19 mouse cellular contexts compared by ENCODE assay signal in genomic region chr6:72161751-72162150, GRCm38 (mm10).
DNase-seq lines count a peak whose midpoint lies in the region; ATAC-seq and TF ChIP-seq lines count a peak whose summit lies in the region.
"Had no signal": no experiment of that assay in that cellular context is flagged by ENCODE, and none has a peak within 500 bp of the region (broad histone marks: within the 10 kb centered on the region; RNA-seq: fewer than 3 reads in every experiment).

No protein-coding gene starts in this region.

- TF ChIP-seq EP300 in heart, postnatal 0 days (IDR thresholded peaks at IDR 0.05; ENCODE audit: low read depth), result no peak

- no peak overlapping the region for H3K9ac ChIP-seq in heart, postnatal 0 days (replicated peaks; ENCODE audit: low read depth, low read length)
- H3K9ac ChIP-seq in liver, embryonic 13.5 days, result no peak overlapping the region
- H3K9ac ChIP-seq: forebrain, postnatal 0 days; heart, embryonic 15.5 days; hindbrain, embryonic 13.5 days; liver, embryonic 14.5 days had no signal

- TF ChIP-seq POLR2A in bone marrow macrophage, adult 2 months (IDR thresholded peaks at IDR 0.05; ENCODE audit: borderline replicate concordance, low read depth, low read length), result no peak

- H3K9me3 ChIP-seq in heart, postnatal 0 days (replicated peaks; ENCODE audit: control insufficient read depth, low read length), result no peaks in the 10 kb centered on the region
- H3K9me3 ChIP-seq in liver, embryonic 13.5 days (replicated peaks), result no peaks in the 10 kb centered on the region
- H3K9me3 ChIP-seq: forebrain, embryonic 10.5 days; heart, embryonic 15.5 days; hindbrain, embryonic 13.5 days had no signal

- no peaks in the 10 kb centered on the region for H3K36me3 ChIP-seq in heart, postnatal 0 days (replicated peaks; ENCODE audit: control insufficient read depth, insufficient read depth, low read length)
- H3K36me3 ChIP-seq in liver, embryonic 13.5 days, result no peaks in the 10 kb centered on the region
- H3K36me3 ChIP-seq: forebrain, embryonic 10.5 days; heart, embryonic 15.5 days; hindbrain, embryonic 13.5 days had no signal

- intact Hi-C loops in gastrocnemius, adult 2 months (cut with DNase I), result loop anchor here (5.0 kb wide), 2 partner anchors 39 to 64 kb away; partner anchors contain the start of gene St3gal5
- intact Hi-C loops in gastrocnemius, postnatal 36 days (cut with DNase I), result loop anchor here (5.0 kb wide), 1 partner anchor 64 kb away; the partner anchor contains the start of gene St3gal5
- intact Hi-C loops in heart, postnatal 25 days (cut with DNase I), result loop anchor here (5.0 kb wide), 1 partner anchor 64 kb away; the partner anchor contains the start of gene St3gal5

- TF ChIP-seq CTCF in gastrocnemius, adult 2 months (IDR thresholded peaks at IDR 0.05), result no peak
- TF ChIP-seq CTCF in heart, postnatal 0 days (IDR thresholded peaks at IDR 0.05; ENCODE audit: low read depth), result no peak
- TF ChIP-seq CTCF in bone marrow macrophage, adult 2 months (IDR thresholded peaks at IDR 0.05; ENCODE audit: low read depth, low read length), result no peak

- no peak for ATAC-seq in heart, postnatal 0 days (ENCODE audit: insufficient read depth, low read depth)
- no peak for ATAC-seq in liver, embryonic 13.5 days (ENCODE audit: low read depth)
- ATAC-seq: CD4-positive, CD25-positive, alpha-beta regulatory T cell, adult 4 months; forebrain, postnatal 0 days; Patski had no signal

- no peak overlapping the region for H3K4me2 ChIP-seq in heart, postnatal 0 days (ENCODE audit: low read depth, low read length)
- H3K4me2 ChIP-seq in liver, embryonic 13.5 days, result peak overlapping the region; percentile 13; the same call in 1 of the 2 replicates
- H3K4me2 ChIP-seq: hindbrain, embryonic 13.5 days had no signal

- WGBS in heart, postnatal 0 days, result 69% methylated on average over 5 of the region's 5 CpGs
- 51% methylated on average over 5 of the region's 5 CpGs for WGBS in liver, embryonic 13.5 days (ENCODE audit: insufficient replicate concordance)

- H3K27ac ChIP-seq in gastrocnemius, adult 2 months, result peak overlapping the region; percentile 80
- H3K27ac ChIP-seq in heart, postnatal 0 days (ENCODE audit: low read depth), result peak overlapping the region; percentile 36
- H3K27ac ChIP-seq in bone marrow macrophage, adult 2 months (ENCODE audit: insufficient read depth, low read depth, low read length), result peak overlapping the region; percentile 78
- no peak overlapping the region; the same call in 1 of the 2 replicates for H3K27ac ChIP-seq in liver, embryonic 13.5 days
- H3K27ac ChIP-seq: hindbrain, embryonic 13.5 days; left cerebral cortex, adult 2 months; liver, embryonic 14.5 days had no signal

- DNase-seq in gastrocnemius, adult 2 months, result no peak
- DNase-seq in gastrocnemius, postnatal 36 days, result no peak
- DNase-seq in heart, postnatal 0 days (ENCODE audit: low spot score), result no peak
- DNase-seq in heart, postnatal 25 days (ENCODE audit: low spot score), result no peak
- DNase-seq in liver, embryonic 13.5 days, result no peak
- no peak for DNase-seq in thymus, postnatal 25 days
- DNase-seq in right cerebral cortex, adult 18-20 months, result no peak
- DNase-seq: cerebellum, adult 18-20 months; cerebellum, postnatal 36 days; forebrain, postnatal 0 days; left cerebral cortex, postnatal 4 days had no signal

- H3K4me1 ChIP-seq in heart, postnatal 0 days (ENCODE audit: control insufficient read depth, insufficient read depth), result peaks cover 15% of the 10 kb centered on the region; the same call in 1 of the 2 replicates
- peaks cover 35% of the 10 kb centered on the region for H3K4me1 ChIP-seq in bone marrow macrophage, adult 2 months (ENCODE audit: control insufficient read depth, insufficient read depth, low read length)
- peaks cover 16% of the 10 kb centered on the region for H3K4me1 ChIP-seq in liver, embryonic 13.5 days (replicated peaks)
- H3K4me1 ChIP-seq: hindbrain, embryonic 13.5 days had no signal

- no peaks in the 10 kb centered on the region for H3K27me3 ChIP-seq in heart, postnatal 0 days (ENCODE audit: control insufficient read depth, insufficient read depth, low read length)
- H3K27me3 ChIP-seq in liver, embryonic 13.5 days, result no peaks in the 10 kb centered on the region
- H3K27me3 ChIP-seq: heart, embryonic 15.5 days; hindbrain, embryonic 13.5 days; Patski had no signal

- H3K4me3 ChIP-seq in gastrocnemius, adult 2 months, result no peak overlapping the region
- H3K4me3 ChIP-seq in heart, postnatal 0 days (ENCODE audit: low read depth, low read length), result no peak overlapping the region
- peak overlapping the region; percentile 35 for H3K4me3 ChIP-seq in bone marrow macrophage, adult 2 months (ENCODE audit: insufficient read depth, low read length)
- H3K4me3 ChIP-seq in liver, embryonic 13.5 days (replicated peaks), result no peak overlapping the region
- H3K4me3 ChIP-seq: forebrain, embryonic 10.5 days; heart, embryonic 15.5 days; hindbrain, embryonic 13.5 days; left cerebral cortex, adult 2 months had no signal
